Mouse (Mus musculus) midbrain, embryonic 16.5 days (tissue): ENCODE data around the gene Mrps12. TPM values are rescaled to one million over a fixed set of nuclear protein-coding genes. Genes with fewer than 3 reads are reported as not detected.

Experiments
- ATAC-seq: fragments of 200-750 bp; cut with Nextera tagmentation; 2 replicates; pipeline ENCODE4 v1.8.0; 2017; ENCODE audit warnings: moderate TSS enrichment
- H3K27ac ChIP-seq: fragments of 300-500 bp; sonication (generic); 2 replicates; pipeline ENCODE4 v1.5.1; 2014; ENCODE audit warnings: mild to moderate bottlenecking, low read length, mixed read lengths
- H3K27me3 ChIP-seq: fragments of 300-500 bp; sonication (generic); 2 replicates; pipeline ENCODE4 v1.6.1; 2014; ENCODE audit warnings: low read depth, low read length, mixed read lengths; ENCODE audit not compliant: control insufficient read depth, insufficient read depth
- H3K36me3 ChIP-seq: fragments of 300-500 bp; sonication (generic); 2 replicates; pipeline ENCODE4 v1.6.1; 2014; ENCODE audit warnings: mild to moderate bottlenecking, low read length, moderate library complexity, mixed read lengths; ENCODE audit not compliant: control insufficient read depth, insufficient read depth
- H3K4me1 ChIP-seq: fragments of 300-500 bp; sonication (generic); 2 replicates; pipeline ENCODE4 v1.6.1; 2014; ENCODE audit warnings: mild to moderate bottlenecking, low read length, mixed read lengths; ENCODE audit not compliant: control insufficient read depth, insufficient read depth
- H3K4me2 ChIP-seq: fragments of 300-500 bp; sonication (generic); 2 replicates; pipeline ENCODE4 v1.6.1; 2014; ENCODE audit warnings: mild to moderate bottlenecking, low read length, mixed read lengths
- H3K4me3 ChIP-seq: fragments of 300-500 bp; sonication (generic); 2 replicates; pipeline ENCODE4 v1.5.1; 2014; ENCODE audit warnings: low read depth, mild to moderate bottlenecking, low read length, moderate library complexity, mixed read lengths
- H3K9ac ChIP-seq: fragments of 300-500 bp; sonication (generic); 2 replicates; pipeline ENCODE4 v1.6.1; 2014; ENCODE audit warnings: low read depth, low read length, mixed read lengths
- H3K9me3 ChIP-seq: fragments of 300-500 bp; sonication (generic); replicated peaks from 2 replicates; pipeline ENCODE4 v1.6.1; 2014; ENCODE audit warnings: mild to moderate bottlenecking, low read length, mixed read lengths; ENCODE audit not compliant: control insufficient read depth, poor library complexity, severe bottlenecking
- WGBS: fragments of 180-500 bp; shearing (Covaris S2); extraction: QIAGEN DNeasy Blood & Tissue Kit; methylation state at CpG from one replicate; pipeline ENCODE4 v1.1.7; 2014; 5-methylcytosine and 5-hydroxymethylcytosine counted together
- polyA plus RNA-seq: library from polyadenylated mRNA; unstranded; fragments of >200 nt; fragmentation: Nextera tagmentation; extraction: Ambion mirVana; gene quantifications from 2 replicates; pipeline ENCODE4 v1.2.1, GENCODE M21; 2015

Mrps12 gene
- polyA plus RNA-seq, 1 experiment from 2014 or later, result 95.8 TPM

GRCm38 (mm10) chr7:28780067-28780658 lies 38.5 kb upstream of the Mrps12 start:
- H3K27ac ChIP-seq, result no peak overlapping the region
- WGBS, result 47% methylated on average over 6 of the region's 6 CpGs

GRCm38 (mm10) chr7:28778825-28779224 lies 37.2 kb upstream of the Mrps12 start:
- H3K4me1 ChIP-seq, result no peaks in the 10 kb centered on the region
- no peak overlapping the region for H3K4me3 ChIP-seq
- no peak overlapping the region for H3K27ac ChIP-seq
- H3K4me2 ChIP-seq, result no peak overlapping the region
- H3K9ac ChIP-seq, result no peak overlapping the region
- H3K36me3 ChIP-seq, result peaks cover 9% of the 10 kb centered on the region; the same call in 1 of the 2 replicates
- WGBS, result 88% methylated on average over 9 of the region's 9 CpGs
- no peaks in the 10 kb centered on the region for H3K27me3 ChIP-seq
- ATAC-seq, result no peak
- no peaks in the 10 kb centered on the region for H3K9me3 ChIP-seq

More at GRCm38 (mm10) chr7:28780067-28780658, 38.5 kb upstream of the Mrps12 start:
- ATAC-seq, result no peak; the same call in 1 of the 2 replicates
- H3K9ac ChIP-seq, result no peak overlapping the region
- no peaks in the 10 kb centered on the region for H3K4me1 ChIP-seq
- H3K36me3 ChIP-seq, result peaks cover 9% of the 10 kb centered on the region; the same call in 1 of the 2 replicates
- H3K9me3 ChIP-seq, result no peaks in the 10 kb centered on the region
- H3K27me3 ChIP-seq, result no peaks in the 10 kb centered on the region
- no peak overlapping the region for H3K4me3 ChIP-seq
- H3K4me2 ChIP-seq, result no peak overlapping the region

- H3K36me3 ChIP-seq, result peaks cover 14% of the 10 kb centered on the region; the same call in 1 of the 2 replicates
- ATAC-seq, result no peak
- 81% methylated on average over 7 of the region's 7 CpGs for WGBS
- H3K9me3 ChIP-seq, result no peaks in the 10 kb centered on the region
- no peaks in the 10 kb centered on the region for H3K4me1 ChIP-seq
- no peak overlapping the region for H3K27ac ChIP-seq
- no peaks in the 10 kb centered on the region for H3K27me3 ChIP-seq
- no peak overlapping the region for H3K4me3 ChIP-seq
- no peak overlapping the region for H3K4me2 ChIP-seq
- H3K9ac ChIP-seq, result no peak overlapping the region
Observed at GRCm38 (mm10) chr7:28775129-28775528, 33.5 kb upstream of the Mrps12 start.

- no peak overlapping the region for H3K27ac ChIP-seq
- ATAC-seq, result 0 out of 2 replicates have a peak, but pooled peaks have one; percentile 50
- 64% methylated on average over 12 of the region's 12 CpGs for WGBS
- no peak overlapping the region for H3K4me3 ChIP-seq
- peaks cover under 1% of the 10 kb centered on the region; the same call in 1 of the 2 replicates for H3K4me1 ChIP-seq
- no peaks in the 10 kb centered on the region for H3K27me3 ChIP-seq
- H3K36me3 ChIP-seq, result peaks cover 14% of the 10 kb centered on the region; the same call in 1 of the 2 replicates
- H3K9ac ChIP-seq, result no peak overlapping the region
- H3K9me3 ChIP-seq, result no peaks in the 10 kb centered on the region
- H3K4me2 ChIP-seq, result no peak overlapping the region
Observed at GRCm38 (mm10) chr7:28774164-28774563, 32.5 kb upstream of the Mrps12 start.

GRCm38 (mm10) chr7:28773163-28773562 lies 31.5 kb upstream of the Mrps12 start:
- H3K4me3 ChIP-seq, result no peak overlapping the region
- ATAC-seq, result no peak
- H3K27me3 ChIP-seq, result no peaks in the 10 kb centered on the region
- 81% methylated on average over 3 of the region's 3 CpGs for WGBS
- H3K9me3 ChIP-seq, result no peaks in the 10 kb centered on the region
- no peak overlapping the region for H3K27ac ChIP-seq
- H3K9ac ChIP-seq, result no peak overlapping the region
- no peak overlapping the region for H3K4me2 ChIP-seq
- peaks cover 4% of the 10 kb centered on the region for H3K4me1 ChIP-seq
- H3K36me3 ChIP-seq, result peaks cover 11% of the 10 kb centered on the region; the same call in 1 of the 2 replicates

- no peak overlapping the region for H3K27ac ChIP-seq
- H3K4me3 ChIP-seq, result no peak overlapping the region
- WGBS, result 87% methylated on average over 11 of the region's 11 CpGs
- H3K27me3 ChIP-seq, result no peaks in the 10 kb centered on the region
- H3K9me3 ChIP-seq, result no peaks in the 10 kb centered on the region
- peaks cover 9% of the 10 kb centered on the region; the same call in 1 of the 2 replicates for H3K36me3 ChIP-seq
- H3K9ac ChIP-seq, result no peak overlapping the region
- H3K4me2 ChIP-seq, result no peak overlapping the region
- ATAC-seq, result no peak
- H3K4me1 ChIP-seq, result peaks cover 13% of the 10 kb centered on the region
Observed at GRCm38 (mm10) chr7:28771867-28772266, 30.2 kb upstream of the Mrps12 start.

- Histone ChIP-seq H3K36me3 (0 out of 2 replicates have a peak, but pooled peaks cover 7% of the 10 kb centered on the region), H3K4me1 (peaks cover 19% of the 10 kb centered on the region), H3K9me3 (no peaks in the 10 kb centered on the region), H3K9ac (no peak overlapping the region), H3K4me3 (no peak overlapping the region), H3K4me2 (no peak overlapping the region), H3K27ac (no peak overlapping the region), H3K27me3 (no peaks in the 10 kb centered on the region)
- WGBS, result 90% methylated on average over 3 of the region's 3 CpGs
- no peak for ATAC-seq
Observed at GRCm38 (mm10) chr7:28770309-28770708, 28.7 kb upstream of the Mrps12 start.

- Histone ChIP-seq H3K36me3 (0 out of 2 replicates have a peak, but pooled peaks cover 5% of the 10 kb centered on the region), H3K4me2 (no peak overlapping the region), H3K4me1 (peaks cover 25% of the 10 kb centered on the region), H3K9me3 (no peaks in the 10 kb centered on the region), H3K27ac (no peak overlapping the region), H3K4me3 (no peak overlapping the region), H3K9ac (no peak overlapping the region), H3K27me3 (no peaks in the 10 kb centered on the region)
- ATAC-seq, result no peak
- 94% methylated on average over 9 of the region's 9 CpGs for WGBS
Observed at GRCm38 (mm10) chr7:28769414-28769958, 27.9 kb upstream of the Mrps12 start.

- peaks cover 25% of the 10 kb centered on the region for H3K4me1 ChIP-seq
- H3K36me3 ChIP-seq, result 0 out of 2 replicates have a peak, but pooled peaks cover 5% of the 10 kb centered on the region
- WGBS, result 68% methylated on average over 7 of the region's 7 CpGs
- H3K4me2 ChIP-seq, result peak within 1 kb of the TSS; percentile 61
- no peaks in the 10 kb centered on the region for H3K27me3 ChIP-seq
- H3K9ac ChIP-seq, result peak within 1 kb of the TSS; percentile 73
- H3K4me3 ChIP-seq, result peak within 1 kb of the TSS; percentile 69
- no peak within 1 kb of the TSS for H3K27ac ChIP-seq
- no peaks in the 10 kb centered on the region for H3K9me3 ChIP-seq
- ATAC-seq, result no peak
Observed at GRCm38 (mm10) chr7:28767462-28767965, 25.9 kb upstream of the Mrps12 start, which contains the start of gene Nfkbib. TSS of gene Nfkbib (minus strand) at chr7:28767512.
